Mouse (Mus musculus) spleen, postnatal 14 days (tissue): ENCODE results near the gene Slc2a8.

Experiments used
- DNase-seq, 2 experiments: peaks; one replicate each; pipeline ENCODE4 v3.0.0; 2021 to 2022; ENCODE audit warnings: low spot score in 2 of 2

Slc2a8 gene

DNA sequence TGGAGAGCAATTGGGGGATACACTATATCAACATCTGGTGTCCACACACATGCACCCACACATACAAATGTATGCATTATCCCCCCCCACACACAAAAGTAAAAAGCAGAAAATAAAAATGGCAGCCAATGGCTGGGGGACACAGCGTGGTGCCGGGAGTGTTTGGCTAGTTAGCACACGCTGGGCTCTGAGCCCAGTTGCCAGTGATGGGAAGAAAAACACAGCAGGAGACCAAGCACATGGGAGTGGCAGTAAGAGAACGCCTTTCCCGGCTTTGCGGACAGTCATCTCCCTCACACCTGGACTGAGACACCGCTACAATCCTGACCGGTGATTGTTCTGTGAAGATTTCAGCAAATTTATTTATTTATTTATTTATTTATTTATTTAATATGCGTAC, 10.6 kb downstream of the Slc2a8 start:
- DNase-seq: no peak

DNA sequence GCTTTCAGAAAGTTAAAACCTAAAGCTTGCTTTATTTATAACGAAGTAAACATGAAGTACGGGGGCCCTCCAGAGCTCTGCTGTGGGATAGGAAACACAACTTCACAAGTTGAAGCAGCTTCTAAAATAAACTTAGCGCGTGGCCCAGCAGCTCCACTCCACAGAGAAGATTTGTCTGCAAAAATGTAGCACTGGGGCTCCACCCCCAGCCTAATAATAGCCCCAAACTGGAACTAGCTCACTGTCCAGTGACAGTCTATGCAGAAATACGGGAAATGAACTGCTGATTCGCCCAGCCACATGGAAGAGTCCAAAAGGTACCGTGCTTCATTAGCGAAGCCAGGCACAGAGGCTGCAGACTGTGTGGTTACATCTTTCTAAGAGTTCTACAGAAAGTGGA, 12.6 kb downstream of the Slc2a8 start:
- no peak for DNase-seq

GRCm38 (mm10) chr2:32968024-32968614, 13.8 kb downstream of the Slc2a8 start:
- DNase-seq: no peak

DNA sequence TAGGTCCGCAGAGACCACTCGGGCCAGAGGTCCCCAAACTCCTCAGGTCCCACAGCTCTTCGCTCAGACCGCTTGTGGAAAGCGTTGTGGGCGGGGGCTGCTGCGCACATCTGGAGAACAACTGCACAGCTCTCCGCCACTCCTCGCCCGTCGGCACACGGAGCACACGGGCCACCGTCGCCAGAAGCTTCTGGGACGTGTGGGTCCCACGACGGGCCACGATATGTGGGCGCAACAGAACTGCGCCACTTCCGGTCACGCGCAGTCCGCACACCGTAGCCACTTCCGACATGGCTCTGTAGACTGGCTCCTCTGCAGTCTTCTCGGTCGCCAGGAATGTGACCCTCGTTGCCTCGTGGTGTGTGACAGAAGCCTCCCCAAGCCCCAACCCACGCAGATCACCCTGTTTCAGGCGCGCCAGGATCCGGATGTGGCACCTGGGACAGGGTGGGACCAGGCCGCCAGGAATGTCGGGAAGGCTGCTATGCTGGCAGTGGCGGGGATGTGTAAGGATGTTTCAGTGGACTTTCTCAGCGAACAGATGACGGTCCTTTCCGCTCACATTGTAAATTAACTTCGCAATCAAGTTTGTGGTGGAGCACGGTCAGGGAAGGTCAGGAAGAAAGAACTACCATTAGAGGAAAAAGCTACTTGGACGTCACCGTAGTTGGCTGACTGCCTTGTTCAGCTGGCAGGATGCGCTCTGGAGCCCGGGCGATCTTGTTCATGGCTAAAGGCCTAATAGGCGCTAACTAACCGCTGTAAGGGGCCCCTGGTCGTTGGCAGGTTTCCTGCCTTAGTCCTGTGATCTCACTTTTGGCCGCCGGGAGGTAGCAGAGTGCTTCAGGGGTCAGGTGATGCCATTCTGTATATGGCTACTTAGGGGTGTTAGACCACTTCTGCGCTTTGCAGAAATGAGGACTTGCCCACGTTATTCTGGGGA, 14.9 kb downstream of the Slc2a8 start:
- DNase-seq: peak; percentile 60 to 74

GRCm38 (mm10) chr2:32966184-32966688, 15.6 kb downstream of the Slc2a8 start:
- DNase-seq: no peak

- no peak for DNase-seq
Observed at GRCm38 (mm10) chr2:32965511-32966183, 16.2 kb downstream of the Slc2a8 start.

- no peak for DNase-seq
Observed at GRCm38 (mm10) chr2:32964659-32965457, 17.0 kb downstream of the Slc2a8 start.

DNA sequence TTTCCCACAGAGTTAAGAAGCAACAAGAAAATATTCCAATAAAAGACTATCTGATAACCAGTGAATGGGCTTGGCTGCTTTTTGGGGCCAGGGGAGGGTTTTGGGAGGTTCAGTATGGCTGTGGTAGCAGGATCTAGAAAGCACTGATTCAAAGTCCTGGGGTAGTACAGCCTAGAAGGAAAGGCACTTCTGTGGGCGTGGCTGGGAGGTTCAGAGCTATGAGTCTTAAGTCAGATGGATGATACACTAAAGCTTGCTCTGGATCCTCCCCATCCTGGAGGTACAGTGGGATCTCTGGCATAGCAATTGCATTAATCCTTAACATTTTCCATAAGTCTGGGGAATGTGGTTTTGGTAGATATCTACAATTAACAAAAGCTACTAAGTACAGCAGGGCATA, 17.9 kb downstream of the Slc2a8 start:
- DNase-seq: no peak

GRCm38 (mm10) chr2:32963544-32963943, 18.3 kb downstream of the Slc2a8 start:
- no peak for DNase-seq

- no peak for DNase-seq
Observed at GRCm38 (mm10) chr2:32962875-32963220, 19.0 kb downstream of the Slc2a8 start.

GRCm38 (mm10) chr2:32962062-32962874, 19.6 kb downstream of the Slc2a8 start:
- DNase-seq: no peak

- peak; percentile 88 to 94 for DNase-seq
Observed at GRCm38 (mm10) chr2:32961192-32961995, 20.5 kb downstream of the Slc2a8 start, which contains the start of the genes Rpl12 and Lrsam1. Rpl12 (plus strand) TSS chr2:32961559. Lrsam1 (minus strand) TSS chr2:32961614.

DNA sequence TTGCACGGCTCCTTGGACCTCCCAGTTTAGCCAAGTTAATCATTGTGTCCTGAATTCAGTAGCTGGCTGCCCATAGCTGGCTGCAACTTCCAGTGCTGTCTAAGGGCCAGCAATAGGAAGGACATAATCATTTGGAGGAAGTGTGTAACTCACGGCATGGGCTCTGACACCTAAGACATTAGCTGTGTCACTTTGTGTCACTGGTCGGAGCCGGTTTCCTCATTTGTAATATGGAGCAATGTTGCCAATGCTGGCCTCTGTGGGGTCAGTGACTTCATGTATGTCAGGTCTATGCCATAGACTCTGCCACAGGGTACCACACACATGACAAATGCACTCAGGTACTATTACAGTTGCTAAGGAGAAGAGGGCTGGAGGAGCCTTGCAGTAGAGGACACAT, 21.6 kb downstream of the Slc2a8 start:
- no peak for DNase-seq

GRCm38 (mm10) chr2:32957344-32957743, 24.5 kb downstream of the Slc2a8 start:
- no peak for DNase-seq

- no peak for DNase-seq
Observed at GRCm38 (mm10) chr2:32954581-32954980, 27.3 kb downstream of the Slc2a8 start.

DNA sequence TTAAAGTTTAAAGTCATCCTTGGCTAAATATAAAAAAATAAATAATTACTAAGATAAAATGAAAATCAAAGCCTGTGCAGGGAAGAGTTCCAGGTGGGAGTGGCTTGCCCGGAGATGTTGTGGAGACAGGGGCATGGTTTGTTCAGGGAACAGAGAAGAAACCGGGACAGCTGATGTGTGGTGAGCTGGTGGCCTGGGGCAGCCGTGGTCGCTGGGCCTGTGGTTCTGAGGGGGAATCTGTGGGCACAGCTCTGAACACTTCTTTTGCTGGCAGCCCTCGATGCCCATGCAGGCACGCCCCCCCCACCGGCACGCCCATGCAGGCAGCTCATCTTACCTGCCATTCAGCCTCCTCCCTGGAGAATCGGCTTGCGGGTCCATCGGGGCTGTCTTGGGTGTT, 34.4 kb downstream of the Slc2a8 start:
- DNase-seq: no peak

- no peak for DNase-seq
Observed at GRCm38 (mm10) chr2:32940483-32940882, 41.4 kb downstream of the Slc2a8 start.

DNA sequence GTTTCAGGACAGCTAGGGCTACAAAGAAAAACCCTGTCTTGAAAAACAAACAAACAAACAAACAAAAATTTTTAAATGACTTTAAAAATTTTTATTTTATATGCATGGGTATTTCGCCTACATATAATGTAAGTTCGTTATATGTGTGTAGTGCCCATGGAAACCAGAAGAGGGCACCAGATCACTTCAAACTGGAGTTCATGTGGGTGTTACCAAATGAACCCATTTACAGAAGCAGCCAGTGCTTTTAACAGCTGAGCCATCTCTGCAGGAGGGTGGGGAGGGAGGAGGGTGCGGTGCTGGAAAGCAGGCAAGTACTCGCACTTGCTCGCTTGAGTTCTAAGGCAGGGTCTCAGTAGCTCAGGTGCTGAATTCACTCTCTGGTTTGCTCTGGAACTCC, 42.5 kb downstream of the Slc2a8 start:
- peak in 1 of 2 experiments; percentile 61 for DNase-seq

DNA sequence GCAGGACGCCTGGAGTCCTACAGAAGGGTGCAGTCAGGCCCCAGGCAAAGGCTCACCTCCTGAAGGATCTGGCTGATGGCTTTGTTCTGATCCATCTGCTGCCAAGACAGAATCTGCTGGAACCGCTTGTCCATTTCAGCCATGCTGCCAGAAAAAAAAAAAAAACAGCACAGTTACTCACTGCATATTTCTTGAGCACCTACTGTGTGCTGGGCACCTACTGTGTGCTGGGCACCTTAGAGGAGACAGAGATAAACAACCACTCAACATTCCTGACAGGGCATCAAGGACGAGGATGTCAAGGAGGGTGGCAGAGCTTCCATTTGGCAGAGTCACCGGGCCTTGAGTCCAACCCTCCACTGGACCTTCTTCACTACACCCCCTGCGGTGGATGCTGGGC, 43.1 kb downstream of the Slc2a8 start:
- DNase-seq: no peak

DNA sequence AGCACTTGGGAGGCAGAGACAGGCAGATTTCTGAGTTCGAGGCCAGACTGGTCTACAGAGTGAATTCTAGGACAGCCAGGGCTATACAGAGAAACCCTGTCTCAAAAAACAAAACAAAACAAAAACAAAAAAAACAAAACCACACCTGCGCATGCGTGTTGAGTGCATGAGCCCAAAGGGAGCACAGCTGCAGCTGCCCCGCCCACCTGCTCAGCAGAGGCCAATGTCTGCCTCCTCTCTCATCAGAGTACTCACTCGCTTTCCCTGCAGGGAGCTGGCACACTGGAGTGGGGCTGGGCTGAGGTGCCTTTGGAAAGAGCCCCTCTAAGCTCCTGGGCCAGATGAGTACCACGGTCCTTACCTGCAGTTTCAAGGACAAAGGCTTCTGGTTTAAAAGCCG, 50.2 kb downstream of the Slc2a8 start:
- DNase-seq: no peak
